Mouse (Mus musculus) skeletal muscle tissue, postnatal 0 days (tissue): ENCODE results near the gene Stat5a. TPM values are rescaled to one million over a fixed set of nuclear protein-coding genes. Genes with fewer than 3 reads are reported as not detected.

Source experiments
- polyA plus RNA-seq: library from polyadenylated mRNA; unstranded; fragments of >200 nt; fragmentation: Nextera tagmentation; extraction: Ambion mirVana; gene quantifications from 2 replicates; pipeline ENCODE4 v1.2.1, GENCODE M21; 2015

The Stat5a gene
- polyA plus RNA-seq: 25.2 and 26.7 TPM in 2 replicates

DNA sequence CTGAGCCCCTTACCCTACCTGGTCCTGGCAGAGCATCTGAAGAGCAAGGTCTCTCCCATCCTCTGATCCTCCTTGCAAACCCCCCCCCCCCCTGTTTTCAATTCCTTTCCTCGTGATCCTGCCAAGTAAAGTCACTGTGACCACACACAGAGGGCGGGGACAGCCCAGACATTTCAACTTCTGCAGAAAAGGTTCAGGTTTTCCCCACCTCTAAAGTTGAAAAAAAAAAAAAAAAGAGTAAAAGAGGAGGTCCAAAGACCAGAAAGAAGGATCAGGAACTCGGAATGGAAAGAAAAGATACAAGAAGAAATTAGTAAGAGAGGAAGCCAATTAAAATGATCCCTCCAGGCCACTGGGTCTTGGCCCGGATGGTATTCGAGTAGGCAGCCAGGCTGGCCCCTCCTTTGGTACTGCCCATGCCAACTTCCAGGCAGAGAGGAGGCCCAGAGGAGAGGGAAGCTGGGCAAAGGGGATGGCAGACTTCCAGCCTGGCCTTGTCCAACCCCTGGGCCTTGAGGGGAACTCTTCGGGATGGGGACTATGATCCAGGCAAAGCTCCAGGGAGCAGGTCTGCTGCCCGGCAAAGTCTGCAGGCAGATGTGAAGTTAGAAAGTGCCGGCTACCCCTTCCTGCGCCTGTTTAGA is at the start of gene Stat5a:
Stat5a (plus strand) TSS at position 417 of the 644 bp plus-strand sequence.

DNA sequence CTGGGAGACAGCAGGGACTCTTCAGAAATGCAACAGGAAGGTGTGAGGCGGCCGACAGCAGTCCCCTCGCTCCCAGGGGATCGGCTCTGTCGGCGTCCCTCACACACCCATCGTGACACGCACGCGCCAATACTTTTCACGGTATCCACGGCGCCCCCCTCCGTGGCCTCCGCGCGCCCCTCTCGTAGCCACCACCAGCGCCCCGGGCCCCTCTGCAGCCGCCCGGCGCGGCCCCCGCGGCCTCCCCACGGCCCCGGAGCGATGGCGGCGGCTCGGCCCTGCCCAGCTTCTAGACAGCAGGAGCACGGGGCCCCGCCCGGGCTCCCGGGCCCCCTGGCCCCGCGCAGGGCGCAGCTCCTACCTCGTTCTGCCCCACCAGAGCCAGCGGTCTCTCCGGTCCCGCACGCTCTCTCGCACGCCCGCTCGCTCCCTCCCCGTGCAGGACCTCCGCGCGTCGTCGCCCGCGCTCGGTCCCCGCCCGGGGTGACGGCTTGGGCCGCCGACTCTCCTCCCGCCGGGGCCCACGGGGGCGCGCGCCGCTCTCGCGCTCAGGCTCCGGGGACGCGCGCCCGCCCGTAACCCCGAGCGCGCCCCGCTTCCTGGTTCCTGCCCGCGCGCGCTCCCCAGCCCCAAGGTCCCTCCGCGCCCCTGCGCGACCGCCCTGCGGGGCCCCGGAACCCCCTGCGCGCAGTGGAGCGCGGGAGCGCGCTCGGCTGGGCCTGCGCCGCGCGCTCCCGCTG is 8.9 kb upstream of the Stat5a start, which contains the start of gene Stat5b:
Stat5b (minus strand) TSS at position 687 of the 740 bp plus-strand sequence.

Other genes starting within 250 kb of the Stat5a start
- 53.4 and 53.7 TPM in 2 replicates for gene Nkiras2, start 240.1 kb upstream of the Stat5a start, polyA plus RNA-seq
- 161 and 168 TPM in 2 replicates for gene Dnajc7, start 239.2 kb upstream of the Stat5a start, polyA plus RNA-seq
- gene Zfp385c, start 166.9 kb upstream of the Stat5a start, polyA plus RNA-seq: 1.5 and 1.7 TPM in 2 replicates
- 2.6 and 3.5 TPM in 2 replicates for gene Dhx58, start 155.1 kb upstream of the Stat5a start, polyA plus RNA-seq
- gene Kat2a, start 146.9 kb upstream of the Stat5a start, polyA plus RNA-seq: 17.1 and 18.1 TPM in 2 replicates
- gene Hspb9, start 145.5 kb upstream of the Stat5a start, polyA plus RNA-seq: 0.26 TPM in 1 of 2 replicates, not detected in the other
- 11.6 and 13.6 TPM in 2 replicates for gene Rab5c, start 121.1 kb upstream of the Stat5a start, polyA plus RNA-seq
- 0.04 TPM in 1 of 2 replicates, not detected in the other for gene Kcnh4, start 99.4 kb upstream of the Stat5a start, polyA plus RNA-seq
- 0.36 TPM in 1 of 2 replicates, not detected in the other for gene Hcrt, start 96.4 kb upstream of the Stat5a start, polyA plus RNA-seq
- 5.0 and 5.9 TPM in 2 replicates for gene Ghdc, start 88.4 kb upstream of the Stat5a start, polyA plus RNA-seq
- 36.5 and 40.3 TPM in 2 replicates for gene Stat5b, start 8.6 kb upstream of the Stat5a start, polyA plus RNA-seq
- 62.7 and 67.5 TPM in 2 replicates for gene Stat3, start 80.2 kb downstream of the Stat5a start, polyA plus RNA-seq
- gene Cavin1, start 111.5 kb downstream of the Stat5a start, polyA plus RNA-seq: 419 and 508 TPM in 2 replicates
- gene Atp6v0a1, start 150.1 kb downstream of the Stat5a start, polyA plus RNA-seq: 36.1 and 37.8 TPM in 2 replicates
- gene Naglu, start 210.7 kb downstream of the Stat5a start, polyA plus RNA-seq: 8.8 and 11.4 TPM in 2 replicates
- not detected in 2 replicates for gene Hsd17b1, start 219.1 kb downstream of the Stat5a start, polyA plus RNA-seq
- gene Coasy, start 223.2 kb downstream of the Stat5a start, polyA plus RNA-seq: 15.5 and 25.7 TPM in 2 replicates
- gene Mlx, start 227.9 kb downstream of the Stat5a start, polyA plus RNA-seq: 21.8 and 26.3 TPM in 2 replicates
- 5.7 and 7.6 TPM in 2 replicates for gene Psmc3ip, start 236.1 kb downstream of the Stat5a start, polyA plus RNA-seq